Mouse (Mus musculus) liver, postnatal 0 days (tissue): ENCODE data around the gene Rpia.

Source experiments
- CTCF ChIP-seq: sonication (generic); IDR thresholded peaks from 2 replicates; pipeline ENCODE4 v1.5.1; 2016; ENCODE audit warnings: antibody characterized with exemption, low read depth
- EP300 ChIP-seq: IDR thresholded peaks from 2 replicates; pipeline ENCODE4 v1.6.1; 2016; ENCODE audit warnings: antibody characterized with exemption, low read depth, mild to moderate bottlenecking

GRCm38 (mm10) chr6:70821566-70821965, 29.5 kb upstream of the Rpia start:
- TF ChIP-seq CTCF = no peak
- no peak for TF ChIP-seq EP300
